Mouse (Mus musculus) CH12.LX (cell line): Measurements from ENCODE around the gene Akr1c19.

Experiments
- CTCF ChIP-seq, 2 experiments: IDR thresholded peaks in 1 of 2; conservative IDR thresholded peaks in 1 of 2; 2 replicates each; pipeline ENCODE4 v1.5.1; 2011 to 2012; ENCODE audit warnings: low read depth in 2 of 2, low read length in 2 of 2, improper control_type of control experiment in 1 of 2, inconsistent platforms in 1 of 2, mild to moderate bottlenecking in 1 of 2, moderate library complexity in 1 of 2
- ELF1 ChIP-seq: IDR thresholded peaks from 2 replicates; pipeline ENCODE4 v1.6.1; 2014; ENCODE audit warnings: low read depth, mild to moderate bottlenecking, inconsistent platforms, low read length, improper control_type of control experiment
- JUN ChIP-seq: IDR thresholded peaks from 2 replicates; pipeline ENCODE4 v1.6.1; 2011; ENCODE audit warnings: low read depth, mild to moderate bottlenecking, low read length, improper control_type of control experiment, moderate library complexity; ENCODE audit not compliant: insufficient read depth
- MAX ChIP-seq: IDR thresholded peaks from 2 replicates; pipeline ENCODE4 v1.6.1; 2011; ENCODE audit warnings: low read length, improper control_type of control experiment
- MAZ ChIP-seq: IDR thresholded peaks from 2 replicates; pipeline ENCODE4 v1.6.1; 2012; ENCODE audit warnings: low read depth, mild to moderate bottlenecking, inconsistent platforms, low read length, improper control_type of control experiment, moderate library complexity
- ZC3H11A ChIP-seq: IDR thresholded peaks from 2 replicates; pipeline ENCODE4 v1.6.1; 2012; ENCODE audit warnings: low read depth, mild to moderate bottlenecking, inconsistent platforms, low read length, improper control_type of control experiment

- TF ChIP-seq ZC3H11A (no peak), CTCF (conservative IDR thresholded peaks at IDR 0.05 in 1 of 2, IDR thresholded peaks at IDR 0.05 in 1 of 2; ENCODE audit: low read depth in 2 of 2, low read length in 2 of 2) (no peak), MAZ (no peak), JUN (no peak), MAX (no peak), ELF1 (no peak)
These were observed 5.2 kb downstream of the Akr1c19 start for GRCm38 (mm10) chr13:4233536-4234172.
